Mouse (Mus musculus): Measurements from ENCODE around the gene Ube2t.

- no peak for TF ChIP-seq CTCF (IDR thresholded peaks at IDR 0.05; ENCODE audit: low read depth, low read length)
- TF ChIP-seq POLR2A (IDR thresholded peaks at IDR 0.05; ENCODE audit: extremely low read depth, insufficient read depth, low read length): no peak
These were observed 43.4 kb upstream of the Ube2t start for GRCm38 (mm10) chr1:134919010-134919409.

All from liver, adult 2 months (tissue).